Mouse (Mus musculus) CH12.LX (cell line): Measurements from ENCODE around the gene Farp1.

ENCODE experiments used
- CTCF ChIP-seq, 2 experiments: IDR thresholded peaks in 1 of 2; conservative IDR thresholded peaks in 1 of 2; 2 replicates each; pipeline ENCODE4 v1.5.1; 2011 to 2012; ENCODE audit warnings: low read depth in 2 of 2, low read length in 2 of 2, improper control_type of control experiment in 1 of 2, inconsistent platforms in 1 of 2, mild to moderate bottlenecking in 1 of 2, moderate library complexity in 1 of 2
- EP300 ChIP-seq: IDR thresholded peaks from 2 replicates; pipeline ENCODE4 v1.6.1; 2011; ENCODE audit warnings: low read length, improper control_type of control experiment
- HCFC1 ChIP-seq: IDR thresholded peaks from 2 replicates; pipeline ENCODE4 v1.6.1; 2012; ENCODE audit warnings: low read depth, mild to moderate bottlenecking, inconsistent platforms, low read length, improper control_type of control experiment
- MAFK ChIP-seq: IDR thresholded peaks from 2 replicates; pipeline ENCODE4 v1.6.1; 2011; ENCODE audit warnings: low read length, improper control_type of control experiment; ENCODE audit not compliant: insufficient replicate concordance
- MAX ChIP-seq: IDR thresholded peaks from 2 replicates; pipeline ENCODE4 v1.6.1; 2011; ENCODE audit warnings: low read length, improper control_type of control experiment
- MAZ ChIP-seq: IDR thresholded peaks from 2 replicates; pipeline ENCODE4 v1.6.1; 2012; ENCODE audit warnings: low read depth, mild to moderate bottlenecking, inconsistent platforms, low read length, improper control_type of control experiment, moderate library complexity
- POLR2A ChIP-seq: IDR thresholded peaks from 2 replicates; pipeline ENCODE4 v1.6.1; 2011; ENCODE audit warnings: low read depth, mild to moderate bottlenecking, improper control_type of control experiment, low read length
- POLR2AphosphoS2 ChIP-seq: IDR thresholded peaks from 2 replicates; pipeline ENCODE4 v1.6.1; 2011; ENCODE audit warnings: low read depth, low read length, improper control_type of control experiment
- SIN3A ChIP-seq: IDR thresholded peaks from 2 replicates; pipeline ENCODE4 v1.6.1; 2012; ENCODE audit warnings: low read length, improper control_type of control experiment, inconsistent platforms
- TCF12 ChIP-seq: IDR thresholded peaks from 2 replicates; pipeline ENCODE4 v1.6.1; 2014; ENCODE audit warnings: low read depth, mild to moderate bottlenecking, inconsistent platforms, low read length, improper control_type of control experiment
- USF2 ChIP-seq: conservative IDR thresholded peaks from 2 replicates; pipeline ENCODE4 v1.6.1; 2011; ENCODE audit warnings: low read depth, low read length, improper control_type of control experiment
- ZC3H11A ChIP-seq: IDR thresholded peaks from 2 replicates; pipeline ENCODE4 v1.6.1; 2012; ENCODE audit warnings: low read depth, mild to moderate bottlenecking, inconsistent platforms, low read length, improper control_type of control experiment
- ZKSCAN1 ChIP-seq: IDR thresholded peaks from 2 replicates; pipeline ENCODE4 v1.6.1; 2012; ENCODE audit warnings: low read depth, inconsistent platforms, low read length, improper control_type of control experiment, borderline replicate concordance

GRCm38 (mm10) chr14:121316631-121317311, 281.8 kb downstream of the Farp1 start:
- TF ChIP-seq ZKSCAN1 (no peak), MAFK (no peak), MAX (no peak), POLR2A (no peak), SIN3A (no peak), CTCF (conservative IDR thresholded peaks at IDR 0.05 in 1 of 2, IDR thresholded peaks at IDR 0.05 in 1 of 2; ENCODE audit: low read depth in 2 of 2, low read length in 2 of 2) (no peak), EP300 (no peak), ZC3H11A (no peak), POLR2AphosphoS2 (no peak), MAZ (no peak), TCF12 (no peak), USF2 (no peak), HCFC1 (no peak)
